Mouse (Mus musculus): ENCODE measurements around the gene Bicd1.
"Not testable (repeated sequence)": the region's sequence is repeated elsewhere in the genome, so short reads cannot be mapped to it uniquely, and the experiment has no call there.

Gene Bicd1

DNA sequence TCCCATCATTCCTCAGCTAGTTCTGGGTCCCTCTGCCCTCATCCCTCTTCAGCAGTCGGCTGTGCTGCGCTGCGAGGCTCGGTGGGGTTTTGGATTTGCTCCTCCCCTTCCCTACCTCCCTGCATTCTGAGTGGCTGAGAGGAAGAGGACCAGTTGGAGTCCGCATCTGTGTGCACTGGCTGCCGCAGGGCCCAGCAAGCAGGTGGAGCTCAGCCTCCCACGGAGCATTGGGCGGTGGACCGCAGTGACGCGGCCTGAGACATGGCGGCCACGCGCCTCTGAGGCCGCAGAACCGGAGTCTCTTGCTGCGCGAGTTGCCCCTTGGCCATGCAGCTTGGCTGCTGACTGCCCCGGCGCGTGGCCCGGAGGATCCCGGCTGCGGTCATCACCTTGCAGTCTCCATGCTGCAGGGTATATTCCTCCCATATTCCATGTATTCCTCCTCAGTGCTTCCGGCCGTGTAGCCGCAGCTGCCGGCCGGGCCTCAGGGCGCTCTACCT, at the start of gene Bicd1:
Gene Bicd1, plus strand, starts transcription at position 54 of the 500 bp plus-strand sequence.
- DNase-seq, result peak; percentile 77

DNA sequence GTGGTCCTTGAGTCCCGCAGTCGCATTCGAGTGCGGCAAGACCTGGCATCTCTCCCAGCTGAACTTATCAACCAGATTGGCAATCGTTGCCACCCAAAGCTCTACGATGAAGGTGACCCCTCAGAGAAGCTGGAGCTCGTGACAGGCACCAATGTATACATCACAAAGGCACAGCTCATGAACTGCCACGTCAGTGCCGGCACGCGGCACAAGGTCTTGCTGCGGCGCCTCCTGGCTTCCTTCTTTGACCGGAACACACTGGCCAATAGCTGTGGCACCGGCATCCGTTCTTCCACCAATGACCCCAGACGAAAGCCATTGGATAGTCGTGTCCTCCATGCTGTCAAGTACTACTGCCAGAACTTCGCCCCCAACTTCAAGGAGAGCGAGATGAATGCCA, 46.2 kb upstream of the Bicd1 start:
- DNase-seq, result not testable (repeated sequence)

GRCm38 (mm10) chr6:149365975-149366374, 42.7 kb upstream of the Bicd1 start:
- DNase-seq, result not testable (repeated sequence)

GRCm38 (mm10) chr6:149366403-149366802, 42.3 kb upstream of the Bicd1 start:
- DNase-seq, result no peak

DNA sequence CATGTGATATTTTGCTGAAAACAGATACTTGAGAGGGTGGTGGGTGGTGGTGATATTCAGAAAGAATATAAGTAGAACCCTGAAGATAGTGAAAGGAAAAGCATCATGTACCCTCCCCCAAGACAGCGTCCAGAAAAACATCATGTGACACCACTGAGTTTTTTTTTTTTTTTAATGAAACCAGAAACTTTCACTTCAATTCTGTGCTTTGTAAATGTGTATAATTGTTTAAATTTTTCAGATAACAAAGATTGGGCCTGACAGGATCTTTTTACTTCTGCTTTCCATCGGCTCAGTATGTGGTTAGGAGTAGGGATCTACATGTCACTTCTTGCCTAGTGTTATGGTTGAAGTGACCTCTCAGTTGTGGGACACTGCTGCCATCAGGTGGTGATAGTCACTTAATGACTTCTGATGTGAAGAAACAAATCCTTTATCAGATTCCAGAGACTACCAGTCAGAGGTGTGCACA, 33.7 kb upstream of the Bicd1 start:
- DNase-seq, result peak; percentile 77

- no peak for DNase-seq
Observed at GRCm38 (mm10) chr6:149383531-149383930, 25.2 kb upstream of the Bicd1 start.

GRCm38 (mm10) chr6:149386389-149386788, 22.3 kb upstream of the Bicd1 start:
- peak; percentile 33 for DNase-seq

DNA sequence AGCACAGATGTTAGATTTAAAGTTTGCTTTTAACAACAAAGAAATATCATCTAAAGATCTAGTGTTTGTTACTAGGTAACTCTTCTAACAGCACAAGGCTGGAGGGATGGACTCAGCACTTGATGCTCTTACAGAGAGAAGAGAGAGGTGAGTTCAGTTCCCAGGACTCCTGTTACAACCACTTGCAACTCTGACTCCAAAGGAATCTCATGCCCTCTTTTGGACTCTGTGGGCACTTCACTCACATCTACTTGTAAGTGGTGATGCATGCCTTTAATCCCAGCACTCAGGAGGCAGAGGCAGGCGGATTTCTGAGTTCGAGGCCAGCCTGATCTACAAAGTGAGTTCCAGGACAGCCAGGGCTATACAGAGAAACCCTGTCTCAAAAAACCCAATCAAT, 19.1 kb upstream of the Bicd1 start:
- not testable (repeated sequence) for DNase-seq

DNA sequence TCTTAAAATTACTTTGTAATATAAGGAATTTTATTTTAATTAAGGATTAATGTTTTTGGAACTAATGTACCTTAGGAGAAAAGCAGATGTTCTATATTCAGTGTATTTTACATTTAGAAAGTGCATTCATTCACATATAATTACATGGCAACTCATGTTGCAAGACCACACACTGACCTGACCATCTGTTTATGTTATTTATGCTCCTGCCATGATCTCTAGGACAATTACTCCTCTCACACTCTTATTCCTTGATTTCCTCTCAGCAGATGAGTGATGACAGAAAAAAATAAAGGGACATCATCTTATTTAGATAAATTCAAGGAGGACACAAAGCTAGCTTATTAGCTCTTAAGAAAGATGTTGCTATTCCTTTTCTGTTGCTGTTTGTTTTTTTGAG, 9.3 kb upstream of the Bicd1 start:
- no peak for DNase-seq

- no peak for DNase-seq
Observed at GRCm38 (mm10) chr6:149409341-149409740, 655 bp downstream of the Bicd1 start.

GRCm38 (mm10) chr6:149409845-149410244, 1.2 kb downstream of the Bicd1 start:
- DNase-seq, result no peak

DNA sequence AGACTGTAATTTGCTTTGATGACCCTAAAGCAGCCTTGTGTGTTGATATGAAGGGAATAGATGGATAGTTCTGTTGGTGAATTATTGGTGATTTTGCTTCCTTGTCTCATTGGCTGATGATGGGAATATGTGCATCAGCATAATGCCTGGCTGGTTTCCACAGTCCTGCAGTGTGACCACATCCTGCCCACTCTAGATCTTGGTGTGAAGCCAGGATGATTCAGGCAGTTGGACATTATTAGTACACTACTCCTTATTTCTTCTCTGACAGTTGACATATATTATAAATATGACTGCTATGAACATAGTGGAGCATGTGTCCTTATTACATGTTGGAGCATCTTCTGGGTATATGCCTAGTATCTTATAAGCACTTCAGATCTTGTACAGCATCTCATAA, 4.6 kb downstream of the Bicd1 start:
- no peak for DNase-seq

GRCm38 (mm10) chr6:149424748-149425147, 16.1 kb downstream of the Bicd1 start:
- DNase-seq, result no peak

DNA sequence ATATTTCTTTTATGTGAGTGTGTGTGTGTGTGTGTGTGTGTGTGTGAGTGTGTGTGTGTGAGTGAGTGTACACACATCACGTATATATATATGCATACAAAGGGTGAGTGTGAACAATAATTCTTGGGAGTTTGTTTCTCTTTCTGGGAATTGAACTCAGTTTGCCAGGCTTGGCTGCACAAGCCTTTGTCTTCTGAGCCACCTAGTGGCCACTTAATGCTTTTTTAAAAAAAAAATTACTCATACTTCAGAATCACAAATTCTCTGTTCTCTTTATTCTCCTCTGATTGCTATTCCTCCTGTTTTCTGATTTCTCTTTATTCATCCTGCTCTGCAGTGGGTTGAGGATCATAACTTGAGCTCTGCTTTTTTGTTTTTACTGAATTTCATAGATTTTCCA, 30.5 kb downstream of the Bicd1 start:
- DNase-seq, result no peak

DNA sequence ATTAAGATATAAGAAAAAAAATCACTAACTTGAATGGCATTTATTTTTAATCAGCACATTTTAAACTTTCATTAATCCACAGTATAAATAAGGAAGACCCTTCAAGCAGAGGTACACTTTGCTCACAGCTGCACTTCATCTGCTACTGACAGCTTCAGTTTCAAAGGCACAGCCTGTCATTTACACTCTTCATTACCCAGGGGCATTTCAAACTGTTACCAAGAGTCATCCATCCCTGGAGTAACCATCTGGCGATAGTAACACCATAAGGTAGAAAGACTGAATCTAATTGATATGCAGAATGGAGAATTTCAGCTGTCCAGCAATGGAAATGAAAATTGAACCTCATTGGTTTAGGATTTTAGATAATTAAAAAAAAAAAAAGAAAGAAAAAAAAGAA, 34.2 kb downstream of the Bicd1 start:
- DNase-seq, result no peak

DNA sequence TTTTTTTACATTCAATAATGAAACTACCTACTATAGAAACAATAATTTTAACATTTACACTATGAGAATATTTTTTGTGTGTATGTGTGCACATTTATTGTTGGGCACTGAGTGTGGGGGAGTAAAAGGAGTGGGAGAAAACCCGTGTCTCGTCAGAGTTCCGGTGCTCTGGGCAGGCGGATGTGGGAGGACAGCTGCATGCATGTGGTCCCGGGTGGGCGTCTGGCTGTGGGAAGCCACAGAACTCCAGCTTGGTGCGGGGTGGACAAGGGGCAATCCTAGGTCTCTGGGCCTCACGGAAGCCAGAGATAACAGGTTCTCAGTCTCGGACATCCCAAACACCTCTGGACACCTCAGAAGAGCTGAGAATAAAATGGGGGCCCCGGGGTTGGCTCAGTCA, 37.2 kb downstream of the Bicd1 start:
- DNase-seq, result no peak

DNA sequence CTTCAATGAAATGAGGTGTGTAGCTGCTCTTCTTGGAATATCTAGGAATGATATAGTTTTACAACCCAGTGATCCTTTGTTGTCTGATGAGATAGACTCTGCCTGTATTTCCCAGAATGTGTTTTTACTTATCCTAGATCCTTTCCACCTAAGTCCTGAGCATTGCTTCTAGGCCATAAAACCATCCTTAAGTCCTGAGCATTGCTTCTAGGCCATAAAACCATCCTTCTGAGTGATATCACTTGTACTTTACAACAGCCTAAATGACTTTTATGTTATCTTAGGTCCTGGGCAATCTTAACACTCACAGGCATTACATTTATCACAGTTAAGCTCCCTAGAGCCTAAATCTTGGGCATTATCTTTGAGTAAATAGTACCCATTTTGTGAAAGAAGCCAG, 48.6 kb downstream of the Bicd1 start:
- DNase-seq, result no peak

DNA sequence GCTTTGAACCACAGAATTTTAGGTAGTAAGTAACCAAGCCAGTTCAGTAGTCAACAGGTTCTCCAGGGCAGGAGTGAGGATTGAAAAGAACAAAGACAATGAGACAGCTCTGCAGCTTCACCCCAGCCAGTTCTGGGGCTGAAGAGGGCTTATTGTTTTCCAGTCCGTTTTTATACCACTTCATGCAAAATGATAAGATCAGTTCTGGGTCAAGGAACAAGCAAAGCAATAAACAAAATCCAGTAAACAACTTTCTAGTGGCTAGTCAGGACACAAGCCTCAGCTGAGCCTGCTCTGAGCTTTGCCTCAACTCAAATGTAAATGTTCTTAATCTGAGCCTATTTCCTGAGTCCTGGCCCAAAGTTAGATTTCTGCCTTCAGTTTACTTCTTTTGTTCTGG, 52.3 kb downstream of the Bicd1 start:
- no peak for DNase-seq

DNA sequence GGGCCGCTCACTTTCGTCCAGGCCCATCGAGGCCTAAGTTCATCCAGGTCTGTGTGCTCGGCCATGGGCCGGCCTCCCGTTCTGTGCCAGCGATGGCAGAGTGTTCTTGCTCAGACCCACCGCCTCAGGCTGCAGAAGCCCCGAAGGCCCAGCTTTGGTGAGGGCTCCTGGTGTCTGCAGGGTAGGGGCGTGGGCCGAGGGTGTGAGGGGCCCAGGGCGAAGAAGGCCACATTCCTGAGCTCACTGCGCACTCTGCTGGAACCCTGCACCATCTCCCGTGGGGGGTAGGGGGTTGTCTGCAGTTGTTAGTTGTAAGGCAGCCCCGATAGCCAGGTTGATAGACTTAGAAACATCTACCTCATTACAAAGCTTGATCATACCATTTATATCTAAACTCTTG, 62.8 kb downstream of the Bicd1 start:
- DNase-seq, result no peak

- DNase-seq, result not testable (repeated sequence)
Observed at GRCm38 (mm10) chr6:149472441-149472840, 63.8 kb downstream of the Bicd1 start.

- not testable (repeated sequence) for DNase-seq
Observed at GRCm38 (mm10) chr6:149481868-149482267, 73.2 kb downstream of the Bicd1 start.

DNA sequence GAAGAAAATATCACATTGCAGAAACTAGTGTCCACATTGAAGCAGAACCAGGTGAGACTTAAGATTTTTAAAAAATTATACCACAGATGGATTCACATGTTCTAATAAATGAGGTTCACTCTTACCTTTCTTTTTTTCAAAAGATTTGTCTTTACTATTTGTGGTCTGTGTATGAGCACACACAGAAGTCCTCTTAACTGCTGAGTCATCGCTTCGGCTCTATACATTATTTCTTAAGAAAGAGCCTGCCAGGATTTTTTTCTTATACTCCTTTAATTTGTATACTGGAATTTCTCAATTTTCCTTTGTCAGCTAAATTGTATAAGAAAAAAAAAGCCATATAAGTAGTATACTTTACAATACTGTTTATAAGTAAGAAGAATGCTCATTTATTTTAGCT, 86.0 kb downstream of the Bicd1 start:
- DNase-seq, result no peak

- DNase-seq, result no peak
Observed at GRCm38 (mm10) chr6:149495925-149496324, 87.2 kb downstream of the Bicd1 start.

GRCm38 (mm10) chr6:149565720-149566498, 157.2 kb downstream of the Bicd1 start:
- DNase-seq, result peak; percentile 69

GRCm38 (mm10) chr6:149567219-149567618, 158.5 kb downstream of the Bicd1 start:
- no peak for DNase-seq
